Comparison of ENCODE assay signal across 9 mouse cellular contexts in genomic region chr5:141240441-141240840, GRCm38 (mm10). TPM values are rescaled to one million over a fixed set of nuclear protein-coding genes. Genes with fewer than 3 reads are reported as not detected.
A peak's percentile ranks its signal among the peaks of the same experiment; 100 is the strongest.
DNase-seq lines count a peak whose midpoint lies in the region; ATAC-seq lines count a peak whose summit lies in the region.
"Had no signal": no experiment of that assay in that cellular context is flagged by ENCODE, and none has a peak within 500 bp of the region (broad histone marks: within the 10 kb centered on the region; RNA-seq: fewer than 3 reads in every experiment).

No protein-coding gene starts in this region.

- H3K27ac ChIP-seq in kidney, embryonic 14.5 days (ENCODE audit: low read depth, low read length), result no peak overlapping the region
- peak overlapping the region; percentile 84 for H3K27ac ChIP-seq in embryonic facial prominence, embryonic 10.5 days (replicated peaks)
- peak overlapping the region; percentile 83 for H3K27ac ChIP-seq in hindbrain, embryonic 10.5 days
- H3K27ac ChIP-seq in midbrain, embryonic 12.5 days (replicated peaks), result no peak overlapping the region

- no peaks in the 10 kb centered on the region for H3K9me3 ChIP-seq in kidney, embryonic 14.5 days (ENCODE audit: control insufficient read depth, low read length)
- H3K9me3 ChIP-seq in embryonic facial prominence, embryonic 10.5 days, result no peaks in the 10 kb centered on the region
- H3K9me3 ChIP-seq in hindbrain, embryonic 10.5 days, result no peaks in the 10 kb centered on the region
- H3K9me3 ChIP-seq in midbrain, embryonic 12.5 days, result no peaks in the 10 kb centered on the region

- peaks cover 18% of the 10 kb centered on the region; the same call in 1 of the 2 replicates for H3K27me3 ChIP-seq in kidney, embryonic 14.5 days (ENCODE audit: control insufficient read depth, insufficient read depth, low read length)
- peaks cover 59% of the 10 kb centered on the region for H3K27me3 ChIP-seq in embryonic facial prominence, embryonic 10.5 days (replicated peaks; ENCODE audit: low read depth, poor library complexity, severe bottlenecking)
- H3K27me3 ChIP-seq in hindbrain, embryonic 10.5 days (ENCODE audit: insufficient read depth, poor library complexity, severe bottlenecking), result peaks cover 62% of the 10 kb centered on the region
- peaks cover 54% of the 10 kb centered on the region for H3K27me3 ChIP-seq in midbrain, embryonic 12.5 days

- intact Hi-C loops in left cerebral cortex, postnatal 4 days (cut with DNase I), result loop anchor here (10.0 kb wide), 1 partner anchor 1204 kb away; no protein-coding TSS in a partner anchor

- peak overlapping the region; percentile 49 for H3K9ac ChIP-seq in kidney, embryonic 14.5 days (ENCODE audit: low read depth, low read length)
- H3K9ac ChIP-seq in midbrain, embryonic 12.5 days (replicated peaks), result peak overlapping the region; percentile 58; the same call in 1 of the 2 replicates

- peak; percentile 28 for ATAC-seq in kidney, embryonic 14.5 days (ENCODE audit: low FRiP score, low TSS enrichment)
- ATAC-seq in midbrain, embryonic 12.5 days (ENCODE audit: low FRiP score, low read depth), result no peak

- no peak for DNase-seq in kidney, postnatal 10 days
- DNase-seq in embryonic facial prominence, embryonic 10.5 days (ENCODE audit: low spot score), result peak; percentile 68
- peak; percentile 44 for DNase-seq in hindbrain, embryonic 10.5 days (ENCODE audit: low spot score)
- no peak for DNase-seq in left cerebral cortex, postnatal 4 days
- no peak for DNase-seq in thymus, adult 18-20 months
- no peak for DNase-seq in urinary bladder, postnatal 4 days (ENCODE audit: low spot score in 2 of 2)

- under 1% methylated on average over 10 of the region's 10 CpGs for WGBS in kidney, embryonic 14.5 days
- 1% methylated on average over 10 of the region's 10 CpGs for WGBS in embryonic facial prominence, embryonic 10.5 days
- WGBS in hindbrain, embryonic 10.5 days, result under 1% methylated on average over 10 of the region's 10 CpGs
- 2% methylated on average over 10 of the region's 10 CpGs for WGBS in midbrain, embryonic 12.5 days

- peak overlapping the region; percentile 67 for H3K4me3 ChIP-seq in kidney, embryonic 14.5 days (ENCODE audit: low read length)
- H3K4me3 ChIP-seq in embryonic facial prominence, embryonic 10.5 days, result peak overlapping the region; percentile 80
- H3K4me3 ChIP-seq in hindbrain, embryonic 10.5 days, result peak overlapping the region; percentile 81
- H3K4me3 ChIP-seq in midbrain, embryonic 12.5 days, result peak overlapping the region; percentile 76

- H3K36me3 ChIP-seq in kidney, embryonic 14.5 days (ENCODE audit: control insufficient read depth, insufficient read depth, low read length), result no peaks in the 10 kb centered on the region
- no peaks in the 10 kb centered on the region for H3K36me3 ChIP-seq in embryonic facial prominence, embryonic 10.5 days (replicated peaks)
- H3K36me3 ChIP-seq in hindbrain, embryonic 10.5 days, result no peaks in the 10 kb centered on the region
- H3K36me3 ChIP-seq in midbrain, embryonic 12.5 days, result no peaks in the 10 kb centered on the region

- peak overlapping the region; percentile 95 for H3K4me2 ChIP-seq in kidney, embryonic 14.5 days (replicated peaks; ENCODE audit: low read depth, low read length)
- peak overlapping the region; percentile 98 for H3K4me2 ChIP-seq in midbrain, embryonic 12.5 days (replicated peaks)

- peaks cover 25% of the 10 kb centered on the region for H3K4me1 ChIP-seq in kidney, embryonic 14.5 days (ENCODE audit: control insufficient read depth, insufficient read depth, low read length)
- peaks cover 43% of the 10 kb centered on the region for H3K4me1 ChIP-seq in embryonic facial prominence, embryonic 10.5 days
- H3K4me1 ChIP-seq in hindbrain, embryonic 10.5 days (replicated peaks), result peaks cover 41% of the 10 kb centered on the region
- peaks cover 34% of the 10 kb centered on the region for H3K4me1 ChIP-seq in midbrain, embryonic 12.5 days

RNA-seq across cellular contexts. Expression of gene Sdk1, which starts 0.8 kb away (rescaled TPM):
- polyA plus RNA-seq in kidney, embryonic 14.5 days (2014; fragmentation: Nextera tagmentation; extraction: Ambion mirVana), result 2.0 and 2.6 TPM in 2 replicates
- polyA plus RNA-seq in embryonic facial prominence, embryonic 10.5 days (2016; fragmentation: Nextera tagmentation; extraction: Ambion mirVana), result 1.1 and 1.2 TPM in 2 replicates
- polyA plus RNA-seq in hindbrain, embryonic 10.5 days (2016; fragmentation: Nextera tagmentation; extraction: Ambion mirVana), result 0.99 and 1.5 TPM in 2 replicates
- polyA plus RNA-seq in midbrain, embryonic 12.5 days (2016; fragmentation: Nextera tagmentation; extraction: Ambion mirVana), result 1.4 and 1.7 TPM in 2 replicates
- total RNA-seq in left cerebral cortex, postnatal 4 days (2021), result 10 to 100 TPM; 18.2 to 19.4 TPM
- total RNA-seq: MEL had no signal

Comparison
In these comparisons a context has a peak if more than half of its experiments do, and no peak if none do; other contexts are left out.
1. H3K27ac ChIP-seq: peak in embryonic facial prominence, embryonic 10.5 days (single experiment) and hindbrain, embryonic 10.5 days (single experiment); none in kidney, embryonic 14.5 days (single experiment) and midbrain, embryonic 12.5 days (single experiment).
2. DNase-seq: peak in embryonic facial prominence, embryonic 10.5 days (single experiment) and hindbrain, embryonic 10.5 days (single experiment); none in kidney, postnatal 10 days (single experiment), left cerebral cortex, postnatal 4 days (single experiment), thymus, adult 18-20 months (0 of 2) and urinary bladder, postnatal 4 days (0 of 2).
3. Peak in every context shown above with its lines, with median percentiles within 50 percentile points of each other: H3K4me3 ChIP-seq.